Mouse (Mus musculus) c-Kit-positive CD71-positive TER-119-positive erythroid progenitor cells, embryonic 14.5 days (primary cell): Measurements from ENCODE around the gene Catip.

Source experiments
- DNase-seq: peaks from one replicate; pipeline ENCODE4 v3.0.0-alpha.2; 2013; ENCODE audit warnings: low spot score

The Catip gene

DNA sequence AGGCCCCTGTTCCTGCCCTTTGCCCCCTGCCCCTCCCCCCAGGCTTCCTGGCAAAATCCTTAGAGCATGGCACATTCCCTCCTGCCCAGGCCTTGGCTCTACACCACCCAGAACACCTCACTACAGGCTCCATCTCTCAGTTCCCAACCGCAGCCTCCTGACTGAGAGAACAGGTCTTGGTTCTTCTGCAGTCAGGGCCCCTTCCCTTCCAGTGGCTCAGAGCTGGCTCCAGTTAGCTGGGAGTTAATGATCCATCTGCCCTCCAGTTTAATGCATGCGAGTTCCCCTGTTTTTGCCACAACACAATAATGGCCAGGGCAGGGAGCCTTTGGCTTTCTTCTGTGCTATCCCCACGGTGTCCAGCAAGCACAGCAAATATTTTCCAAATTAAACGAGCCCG is 18.7 kb upstream of the Catip start:
- no peak for DNase-seq

DNA sequence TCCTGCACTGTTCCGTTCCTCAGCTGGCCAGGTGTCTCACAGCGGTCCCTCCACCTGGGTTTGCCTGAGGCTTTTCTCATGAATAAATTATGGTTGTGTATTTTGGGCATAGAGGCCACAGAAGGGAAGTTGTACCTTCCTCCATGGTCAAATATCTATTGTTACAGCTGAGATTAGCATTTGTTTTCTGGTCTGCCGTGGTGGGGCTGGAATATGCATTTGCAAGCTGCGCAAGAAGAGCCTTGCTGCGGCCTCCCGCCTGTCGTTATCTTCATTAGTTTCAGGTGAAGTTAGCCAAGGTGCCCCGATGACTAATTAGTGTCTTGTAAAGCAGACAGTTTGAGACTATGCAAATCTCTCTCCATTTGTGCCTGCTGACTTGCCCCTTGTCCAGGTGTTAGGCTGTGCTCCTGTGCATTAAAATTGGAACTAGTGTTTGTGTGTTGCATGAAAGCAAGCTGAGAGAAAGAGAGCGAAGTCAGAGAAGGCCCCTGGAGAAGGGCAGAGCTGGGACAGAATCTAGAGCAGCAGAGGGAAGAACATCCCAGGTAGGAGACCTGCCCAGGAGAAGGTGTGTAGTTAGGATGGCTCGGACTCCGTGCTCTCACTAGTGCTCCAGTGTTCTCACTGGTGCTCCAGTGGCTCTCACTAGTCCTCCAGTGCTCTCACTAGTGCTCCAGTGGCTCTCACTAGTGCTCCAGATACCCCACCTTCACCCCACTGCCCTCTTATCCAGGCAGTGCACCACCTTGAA is 17.6 kb upstream of the Catip start:
- DNase-seq = no peak

DNA sequence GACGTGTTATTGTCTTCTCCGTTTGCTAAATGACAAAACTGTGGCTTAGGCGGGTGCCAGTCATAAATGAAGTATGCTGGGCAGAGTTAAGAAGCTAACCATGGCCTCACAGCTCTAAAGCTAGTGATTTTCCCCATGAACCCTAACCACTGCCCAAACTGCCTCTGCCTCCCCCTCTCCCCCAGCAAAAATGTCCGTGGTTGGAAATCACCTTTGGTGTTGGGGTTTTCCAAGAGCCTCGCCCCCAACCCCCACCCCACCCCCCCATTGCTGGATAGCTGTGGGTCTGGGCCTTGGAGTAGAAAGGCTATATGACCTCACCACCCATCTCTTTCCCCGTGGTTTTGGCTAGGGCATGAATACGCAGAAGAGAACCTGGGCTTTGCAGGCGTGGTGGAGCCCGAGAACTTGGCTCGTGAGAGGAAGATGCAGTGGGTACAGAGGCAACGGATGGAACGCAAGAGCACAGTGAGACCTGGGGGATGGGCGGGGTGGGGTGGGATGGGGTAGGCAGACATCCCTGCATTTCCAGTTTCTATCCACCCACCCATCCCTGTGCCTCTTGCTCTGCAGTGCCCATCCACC is 10.6 kb upstream of the Catip start:
- no peak for DNase-seq

DNA sequence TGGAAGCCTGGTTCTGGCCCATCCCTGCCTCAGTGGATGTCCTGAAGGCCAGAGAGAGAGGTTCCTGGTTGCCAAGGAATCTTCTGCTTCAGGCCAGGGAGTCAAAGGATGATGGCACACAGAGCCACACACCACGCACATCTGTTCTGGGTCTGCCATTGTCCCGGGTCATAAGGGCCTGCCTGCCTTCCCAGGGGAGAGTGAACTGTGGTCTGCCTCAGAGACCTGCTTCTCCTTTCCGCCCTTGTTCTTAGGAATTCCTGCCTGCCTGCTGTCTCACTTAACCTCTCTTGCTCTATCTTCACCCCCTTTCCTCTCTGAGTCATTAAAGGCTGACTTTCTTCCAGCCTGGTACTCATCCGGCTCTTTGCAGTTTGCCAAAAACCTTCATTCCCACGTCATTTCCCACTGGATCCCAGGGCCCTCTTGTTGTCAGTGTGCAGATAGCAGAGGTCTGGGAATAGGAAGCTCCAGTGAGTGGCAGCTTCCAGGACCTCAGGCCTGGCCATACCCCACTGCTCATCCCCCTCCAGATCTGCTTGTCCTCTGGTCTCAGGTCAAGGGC is 9.3 kb upstream of the Catip start:
- no peak for DNase-seq

DNA sequence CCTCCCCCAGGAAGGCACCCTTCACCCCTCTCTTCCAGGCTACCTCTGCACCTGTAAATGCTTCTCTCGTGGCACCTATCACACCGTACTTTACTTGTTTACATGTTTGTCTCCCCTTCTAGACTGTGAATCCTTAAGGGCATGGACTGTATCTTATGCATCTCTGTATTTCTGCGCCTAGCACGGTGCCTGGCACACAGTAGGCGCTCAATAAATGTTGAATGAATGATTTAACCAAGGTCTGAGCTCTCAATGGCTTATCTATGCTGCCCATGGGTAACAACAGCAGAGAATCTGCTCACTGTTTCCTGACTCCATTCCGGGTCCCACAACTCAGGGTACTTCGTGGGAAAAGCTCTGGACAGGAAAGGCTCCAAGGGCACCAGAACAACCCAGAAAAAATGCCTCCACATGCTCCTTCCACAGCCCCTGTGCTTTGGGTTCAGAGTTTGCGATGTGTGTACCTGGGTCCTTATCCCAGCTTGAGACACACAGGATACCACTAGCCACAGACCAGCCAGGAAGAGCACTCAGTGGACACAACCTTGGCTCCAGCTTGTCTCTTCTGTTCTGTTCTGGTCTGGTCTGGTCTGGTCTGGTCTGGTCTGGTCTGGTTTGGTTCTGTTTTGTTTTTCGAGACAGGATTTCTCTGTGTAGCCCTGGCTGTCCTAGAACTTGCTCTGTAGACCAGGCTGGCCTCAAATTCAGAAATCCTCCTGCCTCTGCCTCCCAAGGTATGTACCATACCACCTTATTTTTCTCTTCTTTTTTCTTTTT is 8.3 kb upstream of the Catip start:
- no peak for DNase-seq

DNA sequence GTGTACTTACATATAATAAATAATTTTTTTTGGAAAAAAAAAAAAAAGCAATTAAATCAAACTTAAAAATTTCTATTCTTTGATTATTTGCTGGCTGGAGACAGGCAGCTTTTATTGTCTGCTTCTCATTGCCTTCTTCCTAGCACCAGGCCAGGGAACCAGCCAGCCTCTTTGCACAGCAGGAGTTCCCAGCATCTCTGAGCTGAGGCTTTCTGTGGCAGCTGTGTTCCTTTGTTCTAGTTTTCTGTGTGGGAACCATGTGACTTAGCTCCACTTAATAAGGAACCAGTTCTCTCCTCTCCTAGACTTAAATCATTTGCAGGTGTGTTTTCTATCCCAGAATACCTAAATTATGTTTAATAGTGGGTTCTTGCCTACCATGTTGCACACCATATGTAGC is 4.4 kb upstream of the Catip start:
- no peak for DNase-seq

DNA sequence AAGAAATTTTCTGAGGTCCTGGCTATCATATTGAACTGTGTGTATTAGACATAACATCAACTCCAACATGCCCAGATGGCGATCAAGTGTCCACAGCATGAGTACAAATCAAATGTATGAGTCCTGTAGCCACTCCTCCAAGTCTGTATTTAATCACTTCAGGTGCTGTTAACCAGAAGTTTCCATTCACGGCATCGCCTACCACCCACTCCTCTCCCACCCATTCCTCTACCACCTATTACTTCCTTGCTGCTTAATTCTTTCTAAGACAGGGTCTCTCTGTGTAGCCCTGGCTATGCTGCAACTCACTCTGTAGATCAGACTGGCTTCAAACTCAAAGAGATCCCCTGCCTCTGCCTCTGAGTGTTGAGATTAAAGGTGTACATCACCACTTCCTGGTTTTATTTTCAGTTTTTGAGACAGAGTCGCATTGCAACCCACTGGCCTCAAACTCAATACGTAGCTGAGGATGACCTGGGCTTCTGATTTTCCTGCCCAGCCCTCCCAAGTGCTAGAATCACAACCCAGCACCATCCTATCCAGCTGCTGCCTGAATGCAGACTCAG is 1.9 kb upstream of the Catip start:
- DNase-seq = no peak

DNA sequence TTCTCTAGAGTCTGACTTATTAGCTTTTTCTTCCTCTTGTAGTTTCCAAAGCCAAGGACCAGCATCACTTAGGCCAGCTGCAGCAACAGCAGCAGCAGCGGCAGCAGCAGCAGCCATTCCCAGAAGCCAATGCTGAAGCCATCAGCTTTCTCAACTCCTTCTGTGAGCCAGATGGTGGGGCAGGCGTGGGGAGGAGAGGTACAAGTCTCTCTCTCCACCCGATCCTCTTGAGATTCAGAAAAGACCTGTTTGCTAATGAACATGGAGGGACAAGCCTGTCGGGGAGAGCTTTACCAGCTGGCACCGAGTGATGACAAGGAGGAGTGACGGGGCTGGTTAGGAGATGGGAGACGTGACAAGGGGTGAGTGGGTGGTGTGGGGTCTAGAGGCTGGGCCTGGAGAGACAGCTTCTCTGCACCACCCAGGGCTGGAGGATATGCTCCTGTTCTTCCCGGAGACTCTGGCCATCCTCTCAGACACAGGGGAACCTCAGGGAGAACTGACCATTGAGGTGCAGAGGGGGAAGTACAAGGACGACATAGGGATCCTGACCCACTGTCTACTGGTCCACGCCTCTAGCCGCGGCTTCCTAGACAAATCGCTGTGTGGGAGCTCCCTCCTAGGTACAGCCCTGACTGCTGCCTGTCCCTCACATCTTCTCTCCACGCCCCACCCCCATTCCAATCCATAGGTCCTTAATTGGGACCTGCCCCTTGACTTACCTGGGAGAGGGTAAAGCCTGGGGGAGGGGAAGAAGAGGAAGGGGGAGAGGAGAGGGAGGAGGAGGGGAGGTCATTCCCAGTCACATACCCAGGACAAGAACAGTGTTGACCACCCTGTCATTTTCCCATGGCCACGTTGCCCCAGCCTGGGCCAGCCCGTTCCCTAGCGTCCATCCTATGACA is 669 bp downstream of the Catip start:
- no peak for DNase-seq

DNA sequence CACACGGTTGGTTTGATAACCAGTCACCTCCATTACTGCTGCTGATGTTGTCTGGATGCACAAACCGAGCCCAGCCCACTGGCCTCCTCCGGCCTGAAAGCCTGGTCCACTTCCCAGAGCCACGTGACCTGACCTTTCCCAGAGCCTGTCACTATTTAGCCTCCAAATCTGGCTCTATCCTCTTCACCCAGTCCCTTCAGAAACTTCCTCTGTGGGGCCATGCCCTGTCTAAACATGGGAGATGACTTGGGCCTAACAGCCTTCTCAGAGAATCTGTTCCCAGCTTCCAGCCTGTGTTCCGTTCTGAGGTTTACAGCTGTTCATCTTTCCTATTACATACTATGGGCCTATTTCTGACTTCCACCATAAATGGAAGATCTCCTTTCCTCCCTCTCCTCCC is 1.5 kb downstream of the Catip start:
- no peak for DNase-seq

DNA sequence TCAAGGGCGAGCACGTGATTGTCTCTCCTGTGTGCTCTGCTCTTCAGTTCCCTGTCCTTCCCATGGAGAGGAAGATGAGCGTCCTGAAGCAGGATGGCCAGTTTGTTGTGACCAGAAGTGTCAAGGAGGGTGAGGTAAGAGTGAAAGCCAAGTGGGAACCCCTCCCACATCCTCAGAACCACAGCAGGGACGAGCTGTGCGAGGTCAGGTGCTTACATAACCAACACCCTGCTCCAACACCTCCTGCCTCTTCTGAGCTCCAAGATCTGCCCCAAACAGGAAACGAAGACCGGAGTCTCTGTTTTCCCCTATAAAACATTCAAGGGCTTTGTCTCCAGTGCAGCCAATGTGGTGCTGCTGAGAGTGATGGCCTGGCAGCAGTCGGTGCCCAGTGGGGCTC is 2.4 kb downstream of the Catip start:
- DNase-seq = no peak

DNA sequence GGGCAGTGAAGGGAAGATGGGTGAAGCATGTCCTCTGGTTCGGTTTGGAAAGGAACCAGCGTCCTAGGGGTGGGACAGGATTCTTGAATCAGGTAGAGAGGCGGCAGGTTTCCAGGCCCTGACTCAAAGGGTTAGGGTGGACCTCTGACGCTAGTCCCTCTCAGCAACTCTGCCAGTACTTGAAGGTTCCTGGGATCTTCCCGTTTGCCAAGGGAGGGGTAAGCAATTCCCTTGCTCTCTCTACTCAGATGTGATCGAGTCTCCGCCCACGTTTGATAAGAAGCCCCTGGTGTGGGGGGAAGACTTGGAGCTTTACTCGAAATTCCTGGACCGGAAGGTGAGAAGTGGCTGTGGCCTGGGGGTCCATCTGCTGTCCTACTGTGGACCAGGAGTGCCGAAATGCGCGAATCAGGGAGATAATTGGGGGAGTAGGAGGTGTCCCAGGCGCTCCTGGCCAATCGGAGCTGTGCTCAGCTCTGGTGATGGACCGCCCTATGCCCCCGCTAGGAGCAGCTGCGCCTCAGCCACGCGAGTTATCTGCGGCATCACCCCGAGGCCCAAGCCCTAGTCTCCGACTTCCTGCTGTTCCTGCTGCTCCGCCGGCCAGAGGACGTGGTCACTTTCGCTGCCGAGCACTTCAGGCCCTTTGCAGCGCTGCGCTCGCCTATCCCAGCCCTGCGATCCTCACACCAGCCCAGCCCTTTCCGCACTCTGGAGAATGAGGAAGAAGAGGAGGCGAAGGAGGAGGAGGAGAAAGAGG is 6.2 kb downstream of the Catip start:
- DNase-seq = no peak

DNA sequence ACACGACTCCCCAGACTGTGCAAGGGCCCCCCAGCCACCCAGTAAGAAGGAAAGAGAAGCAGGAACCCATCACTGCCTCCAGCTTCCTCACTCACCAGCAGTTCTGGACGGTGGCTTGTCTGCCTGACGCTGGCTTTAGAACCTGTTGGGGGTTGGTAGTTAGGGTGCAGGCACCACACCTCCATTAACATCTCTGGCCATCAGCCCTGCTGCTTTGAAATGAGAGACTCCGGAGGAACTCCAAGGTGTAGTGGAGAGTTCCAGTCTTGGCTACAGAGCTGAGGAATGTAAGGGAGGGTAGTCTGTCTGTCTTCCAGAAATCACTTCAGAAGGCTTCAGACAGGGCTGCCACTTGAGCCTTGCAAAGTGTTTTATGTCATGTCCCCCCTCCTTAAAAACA is 8.1 kb downstream of the Catip start:
- no peak for DNase-seq

DNA sequence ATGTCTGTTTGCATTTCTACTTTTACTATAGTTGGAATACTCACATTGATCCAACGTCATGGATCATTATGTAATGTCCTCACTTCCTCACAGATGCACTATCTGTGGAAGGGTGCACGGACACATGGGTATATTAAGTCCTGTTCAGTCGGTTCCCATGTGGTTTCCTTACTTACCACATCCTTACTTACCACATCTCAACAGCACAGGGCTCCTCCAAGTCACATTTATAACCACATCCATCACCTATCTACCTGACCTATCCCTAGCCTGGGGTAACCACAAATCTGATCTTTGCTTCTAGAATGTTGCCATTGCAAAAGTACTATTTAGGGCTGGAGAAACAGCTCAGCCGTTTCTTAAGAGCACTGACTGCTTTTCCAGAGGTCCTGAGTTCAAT is 11.5 kb downstream of the Catip start:
- DNase-seq = no peak

DNA sequence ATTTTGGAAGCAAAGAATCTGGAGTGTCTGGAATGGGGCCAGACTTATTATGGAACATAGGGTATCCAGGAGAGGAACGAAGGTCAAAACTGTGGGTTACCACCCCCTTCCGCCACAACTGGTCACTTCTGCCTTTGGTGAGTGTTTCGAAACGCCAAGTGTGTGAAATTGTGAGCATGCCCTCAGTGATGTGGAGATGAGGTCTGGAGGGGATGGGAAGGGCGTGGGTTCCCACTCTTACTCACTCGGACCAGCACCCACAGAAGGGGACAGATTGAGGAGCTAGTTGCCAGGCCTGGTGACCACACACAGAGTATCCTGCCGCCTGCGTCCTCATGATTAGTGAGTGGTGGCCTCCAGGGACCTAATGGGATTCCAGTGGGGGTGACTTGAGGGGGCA is 13.1 kb downstream of the Catip start, which contains the start of gene Slc11a1:
Slc11a1 (plus strand) TSS at position 216 of the 400 bp plus-strand sequence.
- DNase-seq = no peak

DNA sequence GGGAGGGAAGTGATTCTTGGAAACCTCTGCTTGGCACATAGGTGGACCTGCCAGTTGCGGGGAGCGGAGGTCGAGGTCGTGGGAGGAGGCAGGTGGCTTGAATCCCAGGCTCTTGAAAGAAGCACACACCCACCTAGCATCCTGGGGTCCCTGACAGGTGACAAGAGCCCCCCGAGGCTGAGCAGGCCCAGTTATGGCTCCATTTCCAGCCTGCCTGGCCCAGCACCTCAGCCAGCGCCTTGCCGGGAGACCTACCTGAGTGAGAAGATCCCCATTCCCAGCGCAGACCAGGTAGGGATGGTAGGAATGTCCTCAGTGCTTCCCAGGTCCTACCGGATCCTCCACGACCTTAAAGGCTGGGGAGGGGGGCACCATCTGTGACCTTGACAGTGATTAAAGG is 13.7 kb downstream of the Catip start:
- no peak for DNase-seq

DNA sequence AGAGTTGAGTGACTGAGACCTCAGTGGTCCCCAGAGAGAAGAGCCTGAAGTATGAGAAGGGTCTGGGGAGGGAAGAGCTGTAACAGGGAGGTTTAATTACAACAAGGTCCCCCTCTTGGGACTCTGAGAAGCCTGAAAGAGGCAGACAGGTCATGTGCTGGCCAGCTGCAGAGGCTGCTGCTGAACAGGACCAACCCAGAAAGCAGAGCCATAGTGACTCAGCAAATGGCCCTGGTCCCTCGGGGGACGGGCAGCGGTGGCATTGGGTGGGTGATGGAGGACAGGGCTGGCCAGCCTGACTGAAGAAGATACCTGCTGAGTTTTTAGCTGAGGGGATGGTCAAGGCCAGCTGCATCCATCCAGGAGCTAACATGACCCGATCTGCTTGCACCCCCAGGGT is 14.5 kb downstream of the Catip start:
- DNase-seq = no peak

DNA sequence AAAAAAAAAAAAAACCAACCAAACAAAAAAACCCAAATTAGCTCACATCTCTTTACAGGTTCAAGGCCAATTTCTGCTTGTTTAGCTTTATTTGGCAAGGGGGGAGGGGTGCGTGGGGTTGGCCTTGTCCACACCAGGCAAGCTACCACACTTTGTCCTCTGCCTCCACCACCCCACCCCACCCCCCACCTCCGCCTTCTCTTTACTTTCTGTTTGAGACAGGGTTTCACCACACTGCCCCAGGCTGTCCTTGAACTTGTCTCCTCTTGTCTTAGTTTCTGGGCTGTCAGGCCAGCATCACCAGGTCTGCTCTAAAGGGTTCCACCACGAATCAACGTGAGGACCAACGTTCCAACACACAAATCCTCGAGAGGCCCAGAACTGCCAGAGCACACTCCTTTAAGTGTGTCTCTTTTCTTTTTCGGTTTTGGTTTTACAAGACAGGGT is 17.2 kb downstream of the Catip start:
- no peak for DNase-seq

DNA sequence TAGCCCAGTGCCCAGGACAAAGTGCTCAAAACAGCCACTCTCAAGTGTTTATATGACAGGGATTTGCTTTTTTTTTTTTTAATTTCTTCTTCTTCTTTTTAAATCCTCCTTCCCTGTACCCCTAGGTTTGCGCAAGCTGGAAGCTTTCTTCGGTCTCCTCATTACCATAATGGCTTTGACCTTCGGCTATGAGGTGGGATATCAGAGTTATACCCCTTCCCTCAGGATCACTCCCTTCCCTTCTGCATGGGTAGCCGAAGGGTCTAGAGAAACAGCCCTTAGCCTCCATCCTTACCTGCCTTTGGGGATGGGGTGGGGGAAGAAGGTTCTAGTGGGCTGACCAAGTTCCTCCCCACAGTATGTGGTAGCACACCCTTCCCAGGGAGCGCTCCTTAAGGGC is 18.6 kb downstream of the Catip start:
- no peak for DNase-seq

DNA sequence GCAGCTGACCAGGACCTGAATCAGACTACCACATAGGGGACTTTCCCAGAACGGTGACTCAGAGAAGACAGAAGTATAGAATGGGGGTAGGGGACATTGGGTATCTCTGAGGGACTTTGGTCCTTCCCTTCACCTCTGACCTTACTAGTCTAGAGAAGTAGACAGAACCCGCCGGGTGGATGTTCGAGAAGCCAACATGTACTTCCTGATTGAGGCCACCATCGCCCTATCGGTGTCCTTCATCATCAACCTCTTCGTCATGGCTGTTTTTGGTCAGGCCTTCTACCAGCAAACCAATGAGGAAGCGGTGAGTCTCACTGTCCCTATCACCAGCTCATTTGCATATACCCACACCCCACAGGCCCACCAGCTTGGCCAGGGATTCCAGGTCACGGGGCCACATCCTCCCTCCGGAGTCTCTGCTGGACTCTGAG is 19.7 kb downstream of the Catip start:
- no peak for DNase-seq

DNA sequence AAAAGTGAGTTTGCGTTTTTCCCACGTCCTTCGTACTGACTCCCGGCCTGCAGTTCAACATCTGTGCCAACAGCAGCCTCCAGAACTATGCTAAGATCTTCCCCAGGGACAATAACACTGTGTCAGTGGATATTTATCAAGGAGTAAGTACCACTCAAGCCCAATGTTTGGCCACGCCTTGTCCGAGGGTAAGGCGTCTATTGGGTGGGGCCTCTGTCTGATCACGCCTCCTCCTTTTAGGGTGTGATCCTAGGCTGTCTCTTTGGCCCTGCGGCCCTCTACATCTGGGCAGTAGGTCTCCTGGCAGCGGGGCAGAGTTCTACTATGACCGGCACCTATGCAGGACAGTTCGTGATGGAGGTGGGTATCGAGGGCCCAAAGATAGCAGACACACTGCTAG is 21.5 kb downstream of the Catip start:
- no peak for DNase-seq

DNA sequence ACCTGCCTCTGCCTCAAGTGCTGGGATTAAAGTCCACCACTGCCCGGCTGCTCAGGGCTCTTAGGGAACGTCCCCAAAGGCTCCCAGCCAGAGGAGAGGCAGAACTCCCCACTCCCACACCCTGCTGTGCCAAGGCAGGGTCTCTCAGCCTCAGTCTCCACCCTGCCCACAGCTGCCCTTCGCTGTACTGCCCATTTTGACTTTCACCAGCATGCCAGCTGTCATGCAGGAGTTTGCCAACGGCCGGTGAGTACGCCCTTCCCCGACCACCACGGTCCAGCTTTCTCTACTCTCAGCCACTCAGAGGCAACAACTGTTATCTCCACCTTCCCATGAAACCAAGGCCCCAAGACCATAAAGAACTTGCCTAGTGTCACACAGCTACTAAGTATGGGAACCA is 22.6 kb downstream of the Catip start:
- no peak for DNase-seq
